Mouse (Mus musculus) stomach, postnatal 0 days (tissue): ENCODE measurements around the gene Mrtfb.

Experiments
- CTCF ChIP-seq: IDR thresholded peaks from 2 replicates; pipeline ENCODE4 v1.5.1; 2016; ENCODE audit warnings: antibody characterized with exemption, low read depth, mild to moderate bottlenecking, moderate library complexity
- EP300 ChIP-seq: optimal IDR thresholded peaks from 2 replicates; pipeline ENCODE3; 2016; ENCODE audit warnings: antibody characterized with exemption

- TF ChIP-seq EP300 = no peak
- no peak for TF ChIP-seq CTCF
Observed at GRCm38 (mm10) chr16:13379865-13380264, 123.6 kb downstream of the Mrtfb start.
